Mouse (Mus musculus): ENCODE results near the gene Nos1ap. TPM values are rescaled to one million over a fixed set of nuclear protein-coding genes. Genes with fewer than 3 reads are reported as not detected.
A peak's percentile ranks its signal among the peaks of the same experiment; 100 is the strongest.

Gene Nos1ap
- polyA plus RNA-seq, 1 experiment from 2014 or later = 11.1 TPM

DNA sequence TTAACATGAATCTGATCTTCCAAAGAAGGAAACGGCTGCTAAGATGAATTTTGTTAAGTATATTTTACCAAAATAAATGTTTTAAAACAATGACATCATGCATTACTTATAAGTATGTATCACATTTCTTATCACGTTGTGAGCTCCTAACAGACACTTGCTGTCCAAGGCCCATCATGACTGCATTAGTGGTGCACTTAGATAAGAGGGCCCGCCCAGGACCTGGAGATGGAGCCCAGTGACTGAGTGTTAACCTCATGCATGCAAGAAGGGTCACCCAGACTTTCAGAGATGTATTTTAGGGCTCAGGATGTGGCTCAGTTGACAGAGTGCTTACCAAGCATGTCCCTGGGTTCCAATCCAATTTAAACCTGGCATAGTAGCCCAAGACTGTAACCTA, 20.6 kb upstream of the Nos1ap start:
- H3K27ac ChIP-seq = no peak overlapping the region

DNA sequence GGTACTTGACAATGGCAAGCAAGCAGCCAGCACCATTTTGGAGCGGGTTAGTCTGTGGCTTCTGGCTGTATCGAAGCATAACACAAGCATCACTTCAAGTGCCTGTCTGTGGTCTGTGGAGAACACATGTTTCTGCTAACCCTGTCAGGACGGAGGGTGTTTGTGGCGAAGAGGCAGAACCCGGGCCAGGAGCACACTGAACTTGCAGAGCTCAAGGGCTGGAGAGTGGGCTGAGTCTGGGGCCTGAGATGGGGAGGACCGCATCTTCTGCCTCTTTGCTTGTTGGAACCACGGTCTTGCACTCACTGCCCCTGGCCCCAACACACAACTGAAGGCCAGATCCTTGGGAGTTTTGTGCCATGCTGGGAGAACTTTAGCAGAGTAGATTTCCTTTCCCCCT, 20.2 kb upstream of the Nos1ap start:
- Histone ChIP-seq H3K27me3 (replicated peaks) (no peaks in the 10 kb centered on the region), H3K36me3 (no peaks in the 10 kb centered on the region), H3K9me3 (no peaks in the 10 kb centered on the region), H3K27ac (no peak overlapping the region), H3K4me3 (replicated peaks) (no peak overlapping the region), H3K4me2 (replicated peaks) (no peak overlapping the region), H3K9ac (no peak overlapping the region), H3K4me1 (replicated peaks) (no peaks in the 10 kb centered on the region)
- 58% methylated on average over 7 of the region's 7 CpGs for WGBS
- ATAC-seq = no peak

More for the DNA sequence above, 20.6 kb upstream of the Nos1ap start:
- WGBS = 70% methylated on average over 3 of the region's 3 CpGs
- Histone ChIP-seq H3K4me1 (replicated peaks) (no peaks in the 10 kb centered on the region), H3K27me3 (replicated peaks) (no peaks in the 10 kb centered on the region), H3K4me3 (replicated peaks) (no peak overlapping the region), H3K9me3 (no peaks in the 10 kb centered on the region), H3K4me2 (replicated peaks) (no peak overlapping the region), H3K9ac (no peak overlapping the region), H3K36me3 (no peaks in the 10 kb centered on the region)
- peak; percentile 79; the same call in 1 of the 2 replicates for ATAC-seq

- no peaks in the 10 kb centered on the region for H3K9me3 ChIP-seq
- H3K27ac ChIP-seq = no peak overlapping the region
- 88% methylated on average over 3 of the region's 3 CpGs for WGBS
- H3K36me3 ChIP-seq = no peaks in the 10 kb centered on the region
- H3K4me3 ChIP-seq (replicated peaks) = no peak overlapping the region
- no peak overlapping the region for H3K9ac ChIP-seq
- no peak overlapping the region for H3K4me2 ChIP-seq (replicated peaks)
- H3K4me1 ChIP-seq (replicated peaks) = no peaks in the 10 kb centered on the region
- no peak for ATAC-seq
- H3K27me3 ChIP-seq (replicated peaks) = no peaks in the 10 kb centered on the region
Measured at GRCm38 (mm10) chr1:170608461-170609071, 18.9 kb upstream of the Nos1ap start.

DNA sequence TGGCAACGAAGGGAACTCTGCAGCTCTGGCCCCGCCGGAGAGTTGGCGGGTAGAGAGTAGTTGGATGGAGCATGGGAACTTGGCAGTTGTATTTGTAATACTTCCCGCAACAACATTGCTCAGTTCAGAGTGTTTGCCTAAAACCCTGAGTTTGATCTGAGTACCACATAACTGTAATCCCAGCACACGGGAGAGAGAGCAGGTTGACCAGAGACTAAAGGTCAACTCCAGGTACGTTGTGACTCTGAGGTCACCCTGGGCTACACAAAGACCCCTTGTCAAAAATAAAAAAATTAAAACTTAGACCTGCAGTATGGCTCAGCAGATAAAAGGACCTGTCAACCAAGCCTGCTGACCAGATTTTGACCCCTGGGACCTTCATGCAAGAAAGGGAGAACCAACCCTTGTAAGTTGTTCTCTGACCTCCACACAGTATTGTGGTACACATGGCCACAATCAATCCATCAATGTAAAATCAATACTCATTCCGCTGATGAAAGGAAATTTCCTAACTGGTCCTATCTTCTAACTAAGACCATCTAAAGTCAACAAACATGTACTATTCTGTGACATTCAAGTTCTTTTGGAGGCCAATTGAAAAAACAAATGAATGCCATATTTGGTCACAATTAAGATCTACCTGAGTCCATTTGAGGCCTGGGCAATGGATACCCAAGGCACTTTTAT, 17.7 kb upstream of the Nos1ap start:
- Histone ChIP-seq H3K27me3 (replicated peaks) (no peaks in the 10 kb centered on the region), H3K4me1 (replicated peaks) (no peaks in the 10 kb centered on the region), H3K27ac (no peak overlapping the region), H3K9me3 (no peaks in the 10 kb centered on the region), H3K4me3 (replicated peaks) (no peak overlapping the region), H3K36me3 (no peaks in the 10 kb centered on the region), H3K9ac (no peak overlapping the region), H3K4me2 (replicated peaks) (no peak overlapping the region)
- 88% methylated on average over 8 of the region's 8 CpGs for WGBS
- no peak for ATAC-seq

GRCm38 (mm10) chr1:170605228-170606001, 15.8 kb upstream of the Nos1ap start:
- Histone ChIP-seq H3K9me3 (no peaks in the 10 kb centered on the region), H3K36me3 (no peaks in the 10 kb centered on the region), H3K27ac (no peak overlapping the region), H3K27me3 (replicated peaks) (no peaks in the 10 kb centered on the region), H3K9ac (no peak overlapping the region), H3K4me1 (replicated peaks) (no peaks in the 10 kb centered on the region), H3K4me3 (replicated peaks) (no peak overlapping the region), H3K4me2 (replicated peaks) (no peak overlapping the region)
- peak; percentile 34; the same call in 1 of the 2 replicates for ATAC-seq
- WGBS = 55% methylated on average over 21 of the region's 21 CpGs

GRCm38 (mm10) chr1:170594575-170594974, 4.9 kb upstream of the Nos1ap start:
- WGBS = 93% methylated on average over 7 of the region's 7 CpGs
- ATAC-seq = no peak
- Histone ChIP-seq H3K4me3 (replicated peaks) (no peak overlapping the region), H3K36me3 (no peaks in the 10 kb centered on the region), H3K9ac (no peak overlapping the region), H3K9me3 (no peaks in the 10 kb centered on the region), H3K4me2 (replicated peaks) (no peak overlapping the region), H3K4me1 (replicated peaks) (no peaks in the 10 kb centered on the region), H3K27ac (no peak overlapping the region), H3K27me3 (replicated peaks) (no peaks in the 10 kb centered on the region)

GRCm38 (mm10) chr1:170590531-170590930, 870 bp upstream of the Nos1ap start:
- H3K4me3 ChIP-seq (replicated peaks) = no peak overlapping the region
- H3K36me3 ChIP-seq = no peaks in the 10 kb centered on the region
- H3K9ac ChIP-seq = no peak overlapping the region
- no peak overlapping the region for H3K27ac ChIP-seq
- H3K4me1 ChIP-seq (replicated peaks) = peaks cover 8% of the 10 kb centered on the region
- H3K4me2 ChIP-seq (replicated peaks) = no peak overlapping the region
- H3K27me3 ChIP-seq (replicated peaks) = no peaks in the 10 kb centered on the region
- H3K9me3 ChIP-seq = no peaks in the 10 kb centered on the region
- no peak for ATAC-seq
- 53% methylated on average over 4 of the region's 4 CpGs for WGBS

- Histone ChIP-seq H3K9ac (peak overlapping the region; percentile 87), H3K36me3 (no peaks in the 10 kb centered on the region), H3K9me3 (no peaks in the 10 kb centered on the region), H3K4me3 (replicated peaks) (peak overlapping the region; percentile 90), H3K27ac (0 out of 2 replicates have a peak overlapping the region, but pooled peaks have one; percentile 36), H3K4me2 (replicated peaks) (peak overlapping the region; percentile 96), H3K4me1 (replicated peaks) (peaks cover 8% of the 10 kb centered on the region), H3K27me3 (replicated peaks) (no peaks in the 10 kb centered on the region)
- ATAC-seq = no peak
- WGBS = 4% methylated on average over 11 of the region's 11 CpGs
Measured at GRCm38 (mm10) chr1:170590041-170590360, 340 bp upstream of the Nos1ap start.

GRCm38 (mm10) chr1:170588879-170589218, 812 bp downstream of the Nos1ap start:
- no peak overlapping the region for H3K27ac ChIP-seq
- WGBS = 4% methylated on average over 8 of the region's 8 CpGs
- peak overlapping the region; percentile 96 for H3K4me2 ChIP-seq (replicated peaks)
- H3K9ac ChIP-seq = peak overlapping the region; percentile 87
- no peaks in the 10 kb centered on the region for H3K36me3 ChIP-seq
- H3K4me1 ChIP-seq (replicated peaks) = peaks cover 8% of the 10 kb centered on the region
- peak overlapping the region; percentile 90 for H3K4me3 ChIP-seq (replicated peaks)
- H3K27me3 ChIP-seq (replicated peaks) = no peaks in the 10 kb centered on the region
- peak; percentile 44 for ATAC-seq
- no peaks in the 10 kb centered on the region for H3K9me3 ChIP-seq

DNA sequence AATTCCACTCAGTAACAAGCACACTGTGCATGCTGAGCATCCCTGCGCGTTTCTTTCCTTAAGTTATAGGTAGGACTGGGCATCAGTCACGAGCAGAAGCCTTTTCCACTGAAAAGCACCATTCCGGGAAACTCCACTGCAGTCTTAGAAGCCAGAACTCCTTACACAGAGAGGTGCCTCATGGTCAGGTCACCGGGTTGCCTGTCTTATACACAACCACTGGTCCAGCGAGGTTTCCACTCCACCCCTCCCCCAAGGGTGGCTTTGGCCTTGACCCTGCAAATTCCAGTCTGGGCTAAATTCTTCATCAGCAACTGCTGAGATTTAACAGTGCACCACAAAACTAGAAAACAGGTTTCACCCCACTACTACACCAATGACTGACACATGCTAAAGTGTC, 1.3 kb downstream of the Nos1ap start:
- Histone ChIP-seq H3K27me3 (replicated peaks) (no peaks in the 10 kb centered on the region), H3K9me3 (no peaks in the 10 kb centered on the region), H3K4me2 (replicated peaks) (peak overlapping the region; percentile 96), H3K4me1 (replicated peaks) (peaks cover 8% of the 10 kb centered on the region), H3K4me3 (replicated peaks) (peak overlapping the region; percentile 90), H3K36me3 (no peaks in the 10 kb centered on the region), H3K9ac (no peak overlapping the region), H3K27ac (no peak overlapping the region)
- no peak for ATAC-seq
- 18% methylated on average over 6 of the region's 6 CpGs for WGBS

DNA sequence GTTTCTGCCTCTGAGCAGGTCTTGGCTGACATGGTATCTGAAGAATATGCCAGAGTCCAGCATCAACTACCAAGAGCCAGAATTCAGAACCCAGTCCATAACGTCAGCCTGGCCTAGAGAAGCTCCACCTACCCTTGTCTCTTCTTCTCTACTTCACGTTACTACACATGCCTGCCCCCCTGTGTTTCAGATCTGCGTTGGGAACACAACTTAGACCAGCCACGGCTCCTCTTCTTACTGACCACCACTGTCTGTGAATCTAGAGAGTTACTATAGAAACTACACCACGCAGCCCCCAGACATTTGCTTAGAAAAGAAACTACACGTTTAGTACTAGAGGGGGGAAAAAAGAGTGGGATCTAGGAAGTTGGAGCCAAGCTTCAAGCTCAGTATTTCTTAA, 2.9 kb downstream of the Nos1ap start:
- Histone ChIP-seq H3K27me3 (replicated peaks) (no peaks in the 10 kb centered on the region), H3K4me1 (replicated peaks) (peaks cover 8% of the 10 kb centered on the region), H3K27ac (no peak overlapping the region), H3K4me2 (replicated peaks) (no peak overlapping the region), H3K4me3 (replicated peaks) (no peak overlapping the region), H3K9ac (no peak overlapping the region), H3K36me3 (no peaks in the 10 kb centered on the region), H3K9me3 (no peaks in the 10 kb centered on the region)
- no peak for ATAC-seq
- WGBS = 75% methylated on average over 6 of the region's 6 CpGs

DNA sequence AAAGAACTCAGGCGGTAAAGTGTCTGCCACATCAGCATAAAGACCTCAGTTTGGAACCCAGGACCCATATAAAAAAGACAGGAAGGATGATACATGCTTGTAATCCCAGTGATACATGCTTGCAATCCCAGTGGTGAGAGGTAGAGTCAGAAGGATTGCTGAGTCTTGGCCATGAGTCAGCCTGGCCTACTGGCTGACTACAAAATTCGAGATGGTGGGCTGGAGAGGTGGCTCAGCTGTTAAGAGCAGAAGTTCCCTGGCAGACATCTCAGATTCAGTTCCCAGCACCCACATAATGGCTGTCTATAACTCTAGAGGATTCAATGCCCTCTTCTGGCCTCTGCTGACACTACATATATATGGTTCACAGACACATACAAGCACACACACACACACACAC, 5.7 kb downstream of the Nos1ap start:
- Histone ChIP-seq H3K4me3 (replicated peaks) (no peak overlapping the region), H3K27ac (no peak overlapping the region)
- WGBS = 91% methylated on average over 2 of the region's 2 CpGs

More for the DNA sequence above, 5.7 kb downstream of the Nos1ap start:
- Histone ChIP-seq H3K4me2 (replicated peaks) (no peak overlapping the region), H3K27me3 (replicated peaks) (no peaks in the 10 kb centered on the region), H3K9ac (no peak overlapping the region), H3K36me3 (no peaks in the 10 kb centered on the region), H3K4me1 (replicated peaks) (peaks cover 16% of the 10 kb centered on the region), H3K9me3 (no peaks in the 10 kb centered on the region)
- ATAC-seq = no peak
